12 mouse cellular contexts compared by ENCODE assay signal in genomic region chr7:81825381-81825780, GRCm38 (mm10). TPM values are rescaled to one million over a fixed set of nuclear protein-coding genes. Genes with fewer than 3 reads are reported as not detected.
A peak's percentile ranks its signal among the peaks of the same experiment; 100 is the strongest.
DNase-seq lines count a peak whose midpoint lies in the region; ATAC-seq lines count a peak whose summit lies in the region.
"Had no signal": no experiment of that assay in that cellular context is flagged by ENCODE, and none has a peak within 500 bp of the region (broad histone marks: within the 10 kb centered on the region; RNA-seq: fewer than 3 reads in every experiment).

No protein-coding gene starts in this region.

- intact Hi-C loops in gastrocnemius, postnatal 14 days (cut with DNase I; ENCODE audit: low total_unique reads), result no loop called here

- H3K27ac ChIP-seq in stomach, embryonic 16.5 days (ENCODE audit: low read length), result no peak overlapping the region

- peak; percentile 28 for DNase-seq in gastrocnemius, postnatal 10 days
- DNase-seq in gastrocnemius, postnatal 14 days, result no peak
- peak; percentile 27 for DNase-seq in right cerebral cortex, postnatal 14 days
- no peak for DNase-seq in right cerebral cortex, adult 18-20 months
- DNase-seq in kidney, adult 8-10 months, result peak; percentile 8 to 47
- no peak for DNase-seq in retina, postnatal 1 day

- H3K27me3 ChIP-seq in stomach, embryonic 16.5 days (ENCODE audit: control insufficient read depth, insufficient read depth, low read length), result no peaks in the 10 kb centered on the region
- H3K27me3 ChIP-seq: CH12.LX had no signal

- no peaks in the 10 kb centered on the region for H3K36me3 ChIP-seq in stomach, embryonic 16.5 days (ENCODE audit: control insufficient read depth, insufficient read depth, low read length)

- H3K4me2 ChIP-seq in stomach, embryonic 16.5 days (ENCODE audit: low read depth, low read length), result peak overlapping the region; percentile 45; the same call in 1 of the 2 replicates

- no peak overlapping the region for H3K9ac ChIP-seq in stomach, embryonic 16.5 days (ENCODE audit: low read length)

- H3K4me3 ChIP-seq in stomach, embryonic 16.5 days (replicated peaks; ENCODE audit: low read length), result no peak overlapping the region
- H3K4me3 ChIP-seq: erythroblast, embryonic 14.5 days had no signal

- 12% methylated on average over 3 of the region's 3 CpGs for WGBS in stomach, embryonic 16.5 days

- ATAC-seq in stomach, embryonic 16.5 days (ENCODE audit: insufficient read depth, low FRiP score), result no peak
- no peak for ATAC-seq in inflammation-experienced regulatory T-cells, adult 6 months

- H3K4me1 ChIP-seq in stomach, embryonic 16.5 days (ENCODE audit: control insufficient read depth, insufficient read depth, low read length), result peaks cover 25% of the 10 kb centered on the region

- no peaks in the 10 kb centered on the region for H3K9me3 ChIP-seq in stomach, embryonic 16.5 days (replicated peaks; ENCODE audit: control insufficient read depth, low read length)

RNA-seq across cellular contexts. Expression of gene Btbd1, which starts 3.9 kb away (rescaled TPM):
- total RNA-seq in gastrocnemius, postnatal 10 days (2021), result 100 to 1,000 TPM; 214 to 229 TPM
- total RNA-seq in gastrocnemius, postnatal 14 days (2021), result 100 to 1,000 TPM; 183 to 206 TPM
- polyA plus RNA-seq in stomach, embryonic 16.5 days (2015; fragmentation: Nextera tagmentation; extraction: Ambion mirVana), result 33.6 and 41.2 TPM in 2 replicates
- 10 to 100 TPM; 13.9 to 23.0 (median 16.8) TPM for polyA plus RNA-seq in inflammation-experienced regulatory T-cells, adult 6 months (2017; shearing (Covaris generic))

RNA-seq across cellular contexts. Expression of gene Gm10160, which starts 30.2 kb away (rescaled TPM):
- total RNA-seq in gastrocnemius, postnatal 10 days (2021), result not detected
- not detected for total RNA-seq in gastrocnemius, postnatal 14 days (2021)
- not detected in 2 replicates for polyA plus RNA-seq in stomach, embryonic 16.5 days (2015; fragmentation: Nextera tagmentation; extraction: Ambion mirVana)
- polyA plus RNA-seq in inflammation-experienced regulatory T-cells, adult 6 months (2017; shearing (Covaris generic)), result not detected
- total RNA-seq: CH12.LX; left cerebral cortex, adult 8-10 months had no signal
- polyA plus RNA-seq: brain, embryonic 14.5 days; erythroblast, embryonic 14.5 days had no signal

RNA-seq across cellular contexts. Expression of gene Tm6sf1, which starts 33.4 kb away (rescaled TPM):
- total RNA-seq in gastrocnemius, postnatal 10 days (2021), result 10 to 100 TPM; 53.0 to 54.2 TPM
- 10 to 100 TPM; 32.9 to 43.5 TPM for total RNA-seq in gastrocnemius, postnatal 14 days (2021)
- 9.1 and 15.2 TPM in 2 replicates for polyA plus RNA-seq in stomach, embryonic 16.5 days (2015; fragmentation: Nextera tagmentation; extraction: Ambion mirVana)
- polyA plus RNA-seq in inflammation-experienced regulatory T-cells, adult 6 months (2017; shearing (Covaris generic)), result 10 to 100 TPM in 2 of 3 experiments, 1 to 10 TPM in 1; 5.4 to 14.7 (median 10.2) TPM

RNA-seq across cellular contexts. Expression of gene 3110040N11Rik, which starts 36.1 kb away (rescaled TPM):
- total RNA-seq in gastrocnemius, postnatal 10 days (2021), result 10 to 100 TPM; 23.6 to 24.5 TPM
- 10 to 100 TPM; 16.2 to 22.0 TPM for total RNA-seq in gastrocnemius, postnatal 14 days (2021)
- 50.9 and 55.5 TPM in 2 replicates for polyA plus RNA-seq in stomach, embryonic 16.5 days (2015; fragmentation: Nextera tagmentation; extraction: Ambion mirVana)
- polyA plus RNA-seq in inflammation-experienced regulatory T-cells, adult 6 months (2017; shearing (Covaris generic)), result 10 to 100 TPM; 62.7 to 70.5 (median 68.8) TPM

Comparison
In these comparisons a context has a peak if more than half of its experiments do, and no peak if none do; other contexts are left out.
1. DNase-seq: peak in gastrocnemius, postnatal 10 days (single experiment), right cerebral cortex, postnatal 14 days (single experiment) and kidney, adult 8-10 months (2 of 2); none in gastrocnemius, postnatal 14 days (single experiment), right cerebral cortex, adult 18-20 months (single experiment) and retina, postnatal 1 day (single experiment).